In genomic region chr13:97546936-97547335, GRCm38 (mm10) we compare ENCODE assay signal across 12 mouse cellular contexts.
DNase-seq lines count a peak whose midpoint lies in the region; ATAC-seq lines count a peak whose summit lies in the region.
"Had no signal": no experiment of that assay in that cellular context is flagged by ENCODE, and none has a peak within 500 bp of the region (broad histone marks: within the 10 kb centered on the region; RNA-seq: fewer than 3 reads in every experiment).

No protein-coding gene starts in this region.

- H3K4me3 ChIP-seq in forebrain, embryonic 13.5 days, result no peak overlapping the region
- H3K4me3 ChIP-seq in forebrain, embryonic 12.5 days (replicated peaks), result no peak overlapping the region
- no peak overlapping the region for H3K4me3 ChIP-seq in kidney, embryonic 16.5 days (ENCODE audit: low read length)
- no peak overlapping the region for H3K4me3 ChIP-seq in kidney, embryonic 14.5 days (ENCODE audit: low read length)
- H3K4me3 ChIP-seq: limb, embryonic 12.5 days; midbrain, embryonic 12.5 days had no signal

- peak overlapping the region; percentile 54 for H3K27ac ChIP-seq in forebrain, embryonic 13.5 days
- H3K27ac ChIP-seq in forebrain, embryonic 12.5 days, result no peak overlapping the region
- peak overlapping the region; percentile 30; the same call in 1 of the 2 replicates for H3K27ac ChIP-seq in kidney, embryonic 16.5 days (ENCODE audit: low read length)
- no peak overlapping the region for H3K27ac ChIP-seq in kidney, embryonic 14.5 days (ENCODE audit: low read depth, low read length)
- H3K27ac ChIP-seq: limb, embryonic 12.5 days had no signal

- no peaks in the 10 kb centered on the region for H3K36me3 ChIP-seq in forebrain, embryonic 13.5 days (ENCODE audit: poor library complexity, severe bottlenecking)
- no peaks in the 10 kb centered on the region for H3K36me3 ChIP-seq in forebrain, embryonic 12.5 days (replicated peaks)
- no peaks in the 10 kb centered on the region for H3K36me3 ChIP-seq in kidney, embryonic 16.5 days (ENCODE audit: insufficient read depth, low read length)
- no peaks in the 10 kb centered on the region for H3K36me3 ChIP-seq in kidney, embryonic 14.5 days (ENCODE audit: control insufficient read depth, insufficient read depth, low read length)
- H3K36me3 ChIP-seq: G1E; limb, embryonic 12.5 days; midbrain, embryonic 12.5 days had no signal

- H3K27me3 ChIP-seq in forebrain, embryonic 13.5 days, result no peaks in the 10 kb centered on the region
- no peaks in the 10 kb centered on the region for H3K27me3 ChIP-seq in forebrain, embryonic 12.5 days
- no peaks in the 10 kb centered on the region for H3K27me3 ChIP-seq in kidney, embryonic 16.5 days (ENCODE audit: insufficient read depth, low read length)
- no peaks in the 10 kb centered on the region for H3K27me3 ChIP-seq in kidney, embryonic 14.5 days (ENCODE audit: control insufficient read depth, insufficient read depth, low read length)
- H3K27me3 ChIP-seq: limb, embryonic 12.5 days had no signal

- peak; percentile 41 for DNase-seq in Muller cell, postnatal 12 days (ENCODE audit: inconsistent ontology term)
- peak; percentile 50 for DNase-seq in lung, postnatal 10 days
- no peak for DNase-seq in thymus, postnatal 4 days
- DNase-seq in adrenal gland, postnatal 4 days (ENCODE audit: low spot score in 2 of 2), result no peak
- DNase-seq: thymus, postnatal 14 days had no signal

- H3K9ac ChIP-seq in forebrain, embryonic 13.5 days, result no peak overlapping the region
- no peak overlapping the region for H3K9ac ChIP-seq in forebrain, embryonic 12.5 days
- no peak overlapping the region for H3K9ac ChIP-seq in kidney, embryonic 16.5 days (replicated peaks; ENCODE audit: low read length)
- H3K9ac ChIP-seq in kidney, embryonic 14.5 days (ENCODE audit: low read depth, low read length), result no peak overlapping the region
- H3K9ac ChIP-seq: limb, embryonic 12.5 days; midbrain, embryonic 12.5 days had no signal

- H3K4me2 ChIP-seq in forebrain, embryonic 13.5 days, result no peak overlapping the region
- H3K4me2 ChIP-seq in forebrain, embryonic 12.5 days, result no peak overlapping the region
- H3K4me2 ChIP-seq in kidney, embryonic 16.5 days (replicated peaks; ENCODE audit: low read depth, low read length), result no peak overlapping the region
- no peak overlapping the region for H3K4me2 ChIP-seq in kidney, embryonic 14.5 days (replicated peaks; ENCODE audit: low read depth, low read length)
- H3K4me2 ChIP-seq: limb, embryonic 12.5 days; midbrain, embryonic 12.5 days had no signal

- peaks cover 27% of the 10 kb centered on the region for H3K4me1 ChIP-seq in forebrain, embryonic 13.5 days
- peaks cover 13% of the 10 kb centered on the region for H3K4me1 ChIP-seq in forebrain, embryonic 12.5 days
- H3K4me1 ChIP-seq in kidney, embryonic 16.5 days (ENCODE audit: insufficient read depth, low read length), result peaks cover 18% of the 10 kb centered on the region
- H3K4me1 ChIP-seq in kidney, embryonic 14.5 days (ENCODE audit: control insufficient read depth, insufficient read depth, low read length), result peaks cover 8% of the 10 kb centered on the region

- H3K9me3 ChIP-seq in forebrain, embryonic 13.5 days (replicated peaks), result peaks cover 6% of the 10 kb centered on the region
- H3K9me3 ChIP-seq in forebrain, embryonic 12.5 days, result 0 out of 2 replicates have a peak, but pooled peaks cover 5% of the 10 kb centered on the region
- 0 out of 2 replicates have a peak, but pooled peaks cover 3% of the 10 kb centered on the region for H3K9me3 ChIP-seq in kidney, embryonic 16.5 days (ENCODE audit: low read length)
- no peaks in the 10 kb centered on the region; the same call in 1 of the 2 replicates for H3K9me3 ChIP-seq in kidney, embryonic 14.5 days (ENCODE audit: control insufficient read depth, low read length)
- H3K9me3 ChIP-seq: G1E; midbrain, embryonic 12.5 days had no signal

- ATAC-seq in forebrain, embryonic 13.5 days, result no peak
- no peak for ATAC-seq in forebrain, embryonic 12.5 days (ENCODE audit: low FRiP score)
- no peak for ATAC-seq in kidney, embryonic 16.5 days (ENCODE audit: low FRiP score, low TSS enrichment)
- no peak for ATAC-seq in kidney, embryonic 14.5 days (ENCODE audit: low FRiP score, low TSS enrichment)

- 64% methylated on average over 5 of the region's 5 CpGs for WGBS in forebrain, embryonic 13.5 days
- 67% methylated on average over 5 of the region's 5 CpGs for WGBS in forebrain, embryonic 12.5 days
- 59% methylated on average over 5 of the region's 5 CpGs for WGBS in kidney, embryonic 16.5 days
- WGBS in kidney, embryonic 14.5 days, result 58% methylated on average over 5 of the region's 5 CpGs

Comparison
In these comparisons a context has a peak if more than half of its experiments do, and no peak if none do; other contexts are left out.
1. H3K27ac ChIP-seq: peak in forebrain, embryonic 13.5 days (single experiment) and kidney, embryonic 16.5 days (single experiment); none in forebrain, embryonic 12.5 days (single experiment) and kidney, embryonic 14.5 days (single experiment).
2. DNase-seq: peak in Muller cell, postnatal 12 days (single experiment) and lung, postnatal 10 days (single experiment); none in thymus, postnatal 4 days (single experiment) and adrenal gland, postnatal 4 days (0 of 2).